Mouse (Mus musculus): Measurements from ENCODE around the gene Diablo. TPM values are rescaled to one million over a fixed set of nuclear protein-coding genes. Genes with fewer than 3 reads are reported as not detected.

Gene Diablo
- total RNA-seq, 2 experiments from 2014 or later = 37.7 to 47.7 TPM

GRCm38 (mm10) chr5:123489112-123489785 lies 34.7 kb downstream of the Diablo start, which contains the start of the genes Lrrc43 and Il31:
Gene Lrrc43, plus strand, starts transcription at chr5:123489305.
Gene Il31, minus strand, starts transcription at chr5:123489489.
- Histone ChIP-seq H3K4me3 (no peak within 1 kb of the TSS), H3K27ac (peak within 1 kb of the TSS; percentile 38; the same call in 1 of the 2 replicates)
- no peak for TF ChIP-seq CTCF (IDR thresholded peaks at IDR 0.05)
- intact Hi-C loops (cut with DNase I) = no loop called here
- DNase-seq = no peak

GRCm38 (mm10) chr5:123487659-123488395 lies 36.1 kb downstream of the Diablo start:
- intact Hi-C loops (cut with DNase I) = no loop called here
- no peak overlapping the region for H3K27ac ChIP-seq
- no peak for DNase-seq
- no peak for TF ChIP-seq CTCF (IDR thresholded peaks at IDR 0.05)
- no peak overlapping the region for H3K4me3 ChIP-seq

GRCm38 (mm10) chr5:123473817-123474216 lies 50.2 kb downstream of the Diablo start:
- intact Hi-C loops (cut with DNase I) = no loop called here
- TF ChIP-seq CTCF (IDR thresholded peaks at IDR 0.05) = no peak
- no peak for DNase-seq
- H3K4me3 ChIP-seq = no peak overlapping the region
- no peak overlapping the region for H3K27ac ChIP-seq

- intact Hi-C loops (cut with DNase I) = no loop called here
- no peak overlapping the region for H3K4me3 ChIP-seq
- H3K27ac ChIP-seq = no peak overlapping the region
- DNase-seq = no peak
- no peak for TF ChIP-seq CTCF (IDR thresholded peaks at IDR 0.05)
Measured at GRCm38 (mm10) chr5:123470784-123471400, 53.1 kb downstream of the Diablo start.

- intact Hi-C loops (cut with DNase I) = no loop called here
- DNase-seq = no peak
- Histone ChIP-seq H3K27ac (no peak overlapping the region), H3K4me3 (no peak overlapping the region)
- TF ChIP-seq CTCF (IDR thresholded peaks at IDR 0.05) = no peak
Measured at GRCm38 (mm10) chr5:123464638-123465037, 59.3 kb downstream of the Diablo start.

GRCm38 (mm10) chr5:123461420-123461819 lies 62.6 kb downstream of the Diablo start:
- intact Hi-C loops (cut with DNase I) = no loop called here
- no peak overlapping the region for H3K27ac ChIP-seq
- DNase-seq = no peak
- TF ChIP-seq CTCF (IDR thresholded peaks at IDR 0.05) = no peak
- no peak overlapping the region for H3K4me3 ChIP-seq

Small RNAs within 50 kb of the gene (microRNA-seq; reads per million reads assigned to microRNA genes)
- not detected for gene Mir7647

Other genes with a start within 250 kb of the Diablo start
- 10 to 100 TPM in 1 of 2 experiments, 1 to 10 TPM in 1; 4.9 to 10.7 TPM for gene Bcl7a, start 180.3 kb downstream of the Diablo start, total RNA-seq (2021)
- gene Mlxip, start 129.4 kb downstream of the Diablo start, total RNA-seq (2021) = 10 to 100 TPM; 55.7 to 66.0 TPM
- not detected for gene Lrrc43, start 34.9 kb downstream of the Diablo start, total RNA-seq (2021)
- not detected for gene Il31, start 34.7 kb downstream of the Diablo start, total RNA-seq (2021)
- not detected for gene B3gnt4, start 13.7 kb downstream of the Diablo start, total RNA-seq (2021)
- under 1 TPM in 1 of 2 experiments, not detected in 1; 0.36 TPM for gene Gm49027, start 1.3 kb upstream of the Diablo start, total RNA-seq (2021)
- 10 to 100 TPM; 34.0 to 36.7 TPM for gene Vps33a, start 48.9 kb upstream of the Diablo start, total RNA-seq (2021)
- 100 to 1,000 TPM; 286 to 331 TPM for gene Clip1, start 160.4 kb upstream of the Diablo start, total RNA-seq (2021)
- gene Zcchc8, start 196.9 kb upstream of the Diablo start, total RNA-seq (2021) = 10 to 100 TPM; 17.1 to 22.0 TPM
- gene Rsrc2, start 225.2 kb upstream of the Diablo start, total RNA-seq (2021) = 10 to 100 TPM; 39.4 to 41.2 TPM
- gene Kntc1, start 225.5 kb upstream of the Diablo start, total RNA-seq (2021) = not detected